Mouse (Mus musculus) monocyte, adult 2 months (primary cell): ENCODE measurements around the gene Arpp21.
"Not testable (repeated sequence)": the region's sequence is repeated elsewhere in the genome, so short reads cannot be mapped to it uniquely, and the experiment has no call there.

ENCODE experiments used
- DNase-seq, 2 experiments: peaks; one replicate each; pipeline ENCODE4 v3.0.0; 2022; ENCODE audit warnings: low spot score in 2 of 2, low read depth in 1 of 2

Arpp21 gene

DNA sequence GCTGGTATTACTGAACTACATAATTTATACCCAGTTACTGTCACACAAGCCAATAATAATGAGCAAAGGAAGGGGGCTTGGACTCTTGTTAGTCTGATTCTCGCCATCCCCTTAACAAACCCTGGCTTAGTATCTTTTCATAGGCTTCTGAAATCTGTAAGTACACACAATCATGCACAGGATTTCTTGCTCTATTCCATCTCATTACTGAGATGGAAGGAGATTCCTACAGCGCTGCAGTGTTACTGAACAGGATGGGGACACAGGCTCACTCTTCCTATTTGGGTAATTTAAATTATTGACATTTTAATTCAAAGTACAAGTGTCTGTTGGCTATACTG, 132.9 kb downstream of the Arpp21 start:
- no peak for DNase-seq

- DNase-seq, result no peak
These were observed 133.4 kb downstream of the Arpp21 start for GRCm38 (mm10) chr9:112102155-112102851.

DNA sequence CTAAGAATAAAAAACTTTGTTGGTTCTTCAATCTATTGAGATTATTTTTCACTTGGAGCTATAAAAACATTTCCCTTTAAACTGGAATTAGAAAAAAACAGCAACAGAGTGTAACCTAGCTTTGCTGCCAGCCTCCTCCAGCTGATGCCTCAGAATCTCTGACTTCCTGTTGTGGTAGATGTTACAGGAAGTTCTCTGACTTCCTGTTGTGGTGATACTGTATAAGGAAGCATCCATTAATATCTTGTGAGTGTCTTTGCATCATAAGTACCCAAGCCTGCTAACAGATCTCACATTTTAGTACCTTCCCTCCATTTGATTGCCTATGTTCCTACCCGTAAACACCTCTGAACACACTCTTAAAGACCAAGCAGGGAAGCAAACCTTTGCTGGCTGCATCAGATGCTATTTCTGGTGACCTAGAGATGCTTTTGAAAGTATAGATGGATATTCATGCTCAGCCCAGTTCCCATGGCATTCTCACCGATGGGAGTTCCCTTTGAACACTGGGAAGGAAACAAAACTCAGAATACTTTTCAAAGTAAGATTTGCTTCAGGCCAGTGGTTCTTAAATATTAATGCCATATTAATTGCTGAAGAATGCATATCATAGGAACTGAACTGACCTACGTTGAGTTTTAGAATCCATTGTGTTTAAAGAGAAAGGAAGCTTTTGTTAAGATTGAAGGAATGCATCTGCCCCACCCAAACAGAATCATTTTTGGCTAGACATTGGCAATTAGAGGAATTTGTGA, 134.7 kb downstream of the Arpp21 start:
- no peak for DNase-seq

GRCm38 (mm10) chr9:112098267-112098666, 137.5 kb downstream of the Arpp21 start:
- DNase-seq, result no peak

GRCm38 (mm10) chr9:112095708-112096107, 140.0 kb downstream of the Arpp21 start:
- DNase-seq, result no peak

DNA sequence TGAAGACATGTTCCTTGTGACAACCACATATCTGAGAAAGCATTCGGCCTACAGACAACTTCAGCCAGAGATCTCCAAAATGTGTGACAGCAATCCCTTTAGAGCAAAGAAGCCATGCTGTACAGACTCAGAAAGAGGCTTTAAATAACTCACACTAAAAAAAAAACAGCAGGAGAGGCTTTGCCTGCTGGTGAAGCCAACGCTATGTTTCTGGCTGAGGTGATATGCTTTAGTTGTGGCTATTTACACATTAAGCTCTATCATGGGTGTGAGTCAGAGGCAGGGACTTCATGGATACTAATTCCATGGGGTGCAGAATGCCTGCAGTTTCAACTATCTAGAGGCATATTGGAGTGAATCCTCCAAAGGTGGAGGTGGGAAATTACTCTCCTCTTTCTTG, 140.5 kb downstream of the Arpp21 start:
- no peak for DNase-seq

DNA sequence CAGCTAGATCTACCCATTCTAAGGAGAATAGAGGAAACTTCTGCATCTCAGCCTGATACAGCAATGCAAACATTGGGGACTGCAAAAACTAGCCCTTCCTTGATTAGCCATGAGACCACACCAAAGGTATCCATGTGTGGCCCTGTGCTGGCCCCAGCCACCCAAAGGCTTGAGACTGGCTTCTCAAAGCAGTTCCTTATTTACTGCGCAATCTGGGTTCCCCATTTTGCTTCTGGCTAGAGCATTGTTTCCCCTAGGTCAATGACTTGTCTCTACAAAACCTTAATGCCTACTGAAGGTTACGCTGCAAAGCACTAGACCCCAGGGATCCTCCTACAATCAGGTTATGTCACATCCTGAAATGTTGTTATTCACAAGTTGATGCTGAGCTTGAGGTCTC, 156.8 kb downstream of the Arpp21 start:
- no peak for DNase-seq

- DNase-seq, result no peak
These were observed 157.3 kb downstream of the Arpp21 start for GRCm38 (mm10) chr9:112078453-112078852.

- no peak for DNase-seq
These were observed 160.5 kb downstream of the Arpp21 start for GRCm38 (mm10) chr9:112075273-112075672.

- no peak for DNase-seq
These were observed 160.9 kb downstream of the Arpp21 start for GRCm38 (mm10) chr9:112074872-112075271.

GRCm38 (mm10) chr9:112071368-112071767, 164.4 kb downstream of the Arpp21 start:
- DNase-seq, result no peak

DNA sequence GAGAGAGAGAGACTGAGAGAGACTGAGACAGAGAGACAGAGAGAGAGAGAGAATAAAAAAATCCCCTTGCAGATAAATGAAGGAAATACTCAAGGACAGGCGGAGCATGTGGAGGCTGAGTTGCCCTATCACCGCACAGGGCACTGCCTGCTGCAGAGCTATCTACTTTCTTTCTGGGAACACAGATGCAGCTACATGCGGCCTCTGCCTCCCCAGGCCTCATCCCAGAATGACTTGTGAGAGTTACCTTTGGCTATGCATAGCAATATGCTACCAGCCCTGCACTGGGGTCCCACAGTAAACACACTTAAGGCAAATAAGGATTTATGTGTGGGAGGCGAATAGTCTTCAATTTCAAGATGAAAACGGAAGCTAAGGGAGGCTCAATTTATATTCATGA, 164.8 kb downstream of the Arpp21 start:
- no peak for DNase-seq

- DNase-seq, result no peak
These were observed 167.5 kb downstream of the Arpp21 start for GRCm38 (mm10) chr9:112068250-112068649.

DNA sequence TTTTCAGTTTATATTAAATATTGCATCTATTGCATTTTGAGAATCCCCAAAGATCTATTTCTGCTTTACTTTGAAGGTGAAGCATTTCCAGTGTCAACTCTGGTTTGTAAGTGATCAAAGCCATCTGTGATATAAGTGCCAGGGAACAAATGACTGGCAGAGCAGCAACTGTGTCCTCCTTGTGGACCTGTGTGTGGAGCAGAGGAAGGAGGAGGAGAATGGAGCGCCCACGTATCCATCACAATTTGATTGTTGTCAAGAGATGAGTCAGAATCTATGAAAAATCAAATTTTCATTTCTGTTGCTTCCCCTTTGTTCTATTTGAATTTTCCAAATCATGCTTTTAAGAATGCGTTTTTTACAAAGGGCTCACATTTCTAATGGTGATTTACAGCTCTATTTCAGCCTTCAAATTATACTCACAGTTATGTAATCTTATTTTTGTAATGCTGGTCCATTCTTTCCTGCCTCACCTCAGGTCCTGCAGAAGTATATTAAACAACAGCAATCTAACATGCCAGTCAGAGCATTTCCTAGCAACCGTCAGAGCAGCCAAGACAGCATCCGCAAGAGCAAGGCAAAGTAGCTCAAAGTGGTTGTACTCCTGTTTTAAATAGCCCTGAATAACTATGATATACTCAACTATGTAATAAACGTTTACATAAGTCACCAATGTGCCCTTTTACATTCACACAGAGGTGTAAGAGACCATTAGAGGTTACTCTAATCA, 174.9 kb downstream of the Arpp21 start:
- no peak for DNase-seq

GRCm38 (mm10) chr9:112054807-112055381, 180.8 kb downstream of the Arpp21 start:
- DNase-seq, result no peak

DNA sequence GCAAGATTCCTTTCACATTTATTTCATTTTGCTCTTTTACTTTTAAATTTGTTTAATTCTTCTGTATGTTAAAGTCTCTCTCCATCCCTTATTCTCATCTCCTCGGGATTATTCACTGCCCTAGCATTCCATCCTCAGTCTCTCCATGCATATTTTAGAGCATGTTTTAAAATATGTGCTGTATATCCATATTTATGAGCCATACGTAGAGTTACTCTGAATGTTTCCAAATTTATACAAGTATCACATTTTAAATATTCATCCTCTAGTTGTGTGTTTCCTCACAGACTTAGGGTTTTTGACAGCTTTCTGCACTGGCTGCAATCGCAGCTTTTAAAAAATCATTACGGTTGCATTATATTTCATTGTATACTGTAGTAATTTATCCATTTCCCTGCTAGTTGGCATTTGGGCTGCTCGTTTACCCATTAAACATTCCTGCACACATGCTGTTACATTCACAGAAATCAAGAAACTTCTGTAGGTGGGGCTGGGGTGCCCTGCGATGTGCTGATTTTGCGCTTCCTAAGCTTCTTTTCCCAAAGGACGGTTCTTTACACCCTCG, 187.8 kb downstream of the Arpp21 start:
- DNase-seq, result no peak

- no peak for DNase-seq
These were observed 195.2 kb downstream of the Arpp21 start for GRCm38 (mm10) chr9:112040566-112040965.

DNA sequence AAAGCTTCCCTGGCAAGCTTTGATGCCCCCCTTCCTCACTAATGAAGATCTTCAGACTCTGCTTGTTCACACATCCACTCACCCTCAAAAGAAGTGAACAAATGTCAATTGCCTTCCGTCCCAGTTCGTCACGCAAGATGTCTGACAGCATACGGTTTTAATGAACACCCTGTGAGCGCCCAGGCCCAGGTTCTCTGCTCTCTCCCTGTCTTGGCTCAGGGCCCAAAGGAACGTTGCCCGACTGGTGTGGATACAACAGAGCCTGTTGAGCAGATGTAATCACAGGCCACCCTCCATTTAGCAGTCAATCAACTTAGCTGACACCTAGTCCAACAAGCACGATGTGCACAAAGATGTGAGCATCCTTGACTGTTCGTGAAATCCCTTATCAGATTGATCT, 198.0 kb downstream of the Arpp21 start:
- no peak for DNase-seq

GRCm38 (mm10) chr9:112033840-112034239, 201.9 kb downstream of the Arpp21 start:
- not testable (repeated sequence) for DNase-seq

- no peak for DNase-seq
These were observed 203.6 kb downstream of the Arpp21 start for GRCm38 (mm10) chr9:112032169-112032568.

DNA sequence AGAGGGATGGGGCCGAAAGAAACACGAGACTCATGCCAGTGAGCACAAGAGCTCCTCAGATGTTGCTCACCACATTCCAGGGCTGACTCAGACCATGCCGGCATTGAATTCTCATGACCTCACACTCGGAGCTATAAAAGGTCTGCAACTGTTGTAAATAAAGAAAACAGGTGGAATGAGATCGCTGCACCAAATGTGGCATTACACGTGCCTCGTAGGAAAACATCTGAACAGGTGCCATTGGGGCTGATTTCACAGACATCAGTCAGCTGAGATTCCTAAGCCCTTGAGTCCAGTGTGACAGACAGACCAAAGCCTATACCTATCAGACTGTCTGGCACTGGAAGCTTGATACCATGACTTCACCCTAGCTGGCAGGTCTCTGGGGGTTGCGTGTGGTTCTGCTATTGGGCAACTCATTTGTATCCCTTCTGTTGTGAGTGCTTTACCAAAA, 212.1 kb downstream of the Arpp21 start:
- DNase-seq, result no peak
